Mouse (Mus musculus): ENCODE data around the gene Lsm4. TPM values are rescaled to one million over a fixed set of nuclear protein-coding genes. Genes with fewer than 3 reads are reported as not detected.

Gene Lsm4
- polyA plus RNA-seq (2012; rRNA removed): 159 and 208 TPM in 2 replicates

DNA sequence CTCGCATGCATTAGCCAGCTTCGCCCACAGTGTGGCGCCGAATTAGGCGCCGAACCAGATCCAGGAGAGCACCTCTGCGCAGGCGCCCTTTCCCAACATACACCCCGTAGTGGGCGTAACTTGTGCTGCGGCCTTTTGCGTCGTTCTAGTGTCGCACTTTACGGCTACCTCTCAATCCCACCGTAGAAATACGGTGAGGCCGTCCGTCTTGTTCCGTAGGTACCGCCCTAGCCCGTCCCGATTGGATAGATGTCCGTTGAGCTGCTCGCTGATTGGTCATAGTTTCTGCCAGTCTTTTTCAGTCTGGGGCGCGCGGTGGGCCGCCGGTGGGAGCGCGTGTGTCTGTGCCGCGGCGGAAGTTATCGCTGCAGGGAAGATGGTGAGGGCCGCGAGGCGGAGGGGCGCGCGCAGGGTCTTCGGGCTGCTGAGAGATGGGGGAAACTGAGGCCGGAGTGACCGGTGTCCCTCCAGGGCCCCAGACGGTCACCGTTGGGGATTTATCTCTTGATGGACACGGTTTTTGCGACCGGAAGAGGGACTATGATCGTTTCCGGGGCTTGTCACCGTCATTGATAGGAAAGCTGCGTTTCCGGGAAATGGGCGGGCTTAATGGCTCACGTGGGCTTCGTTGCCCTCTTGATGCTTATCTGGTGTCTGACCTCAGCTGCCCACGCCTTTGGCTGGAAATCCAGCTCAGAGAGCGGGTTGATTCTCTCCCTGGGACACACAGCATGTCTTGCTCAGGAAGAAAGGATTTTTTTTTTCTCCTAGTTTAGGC is at the start of gene Lsm4:
Gene Lsm4, plus strand, starts transcription at position 170 of the 778 bp plus-strand sequence.
- TF ChIP-seq CTCF (IDR thresholded peaks at IDR 0.05; ENCODE audit: borderline replicate concordance, extremely low read depth, insufficient read depth, insufficient read length) (peak; percentile 87), POLR2A (IDR thresholded peaks at IDR 0.05; ENCODE audit: borderline replicate concordance, extremely low read depth, insufficient read depth, insufficient read length, poor library complexity, severe bottlenecking) (peak; percentile 66; the same call in 1 of the 2 replicates)
- DNase-seq (ENCODE audit: low read depth): peak; percentile 100

DNA sequence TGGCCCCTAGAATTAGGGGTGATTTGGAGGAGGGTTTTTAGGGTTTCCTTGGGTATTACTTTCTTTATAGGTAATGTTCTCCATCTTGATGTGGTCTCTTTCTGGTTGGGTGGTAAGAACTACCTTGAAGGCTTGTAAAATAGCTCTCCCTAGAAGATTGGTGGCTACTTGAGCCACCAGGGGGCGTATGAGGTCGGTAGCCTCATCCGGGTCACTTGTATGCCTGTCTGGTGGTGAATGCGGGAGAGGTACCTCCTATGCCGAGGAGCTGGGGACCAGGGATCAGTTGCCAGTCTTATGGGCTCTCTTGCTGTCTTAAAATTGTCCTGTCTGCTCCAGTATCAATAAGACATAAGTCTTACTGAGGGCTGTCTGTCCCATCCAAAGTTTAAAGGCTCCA is 47.9 kb upstream of the Lsm4 start:
- peak; percentile 52; the same call in 1 of the 2 replicates for TF ChIP-seq CTCF (IDR thresholded peaks at IDR 0.05; ENCODE audit: borderline replicate concordance, extremely low read depth, insufficient read depth, insufficient read length)
- TF ChIP-seq POLR2A (IDR thresholded peaks at IDR 0.05; ENCODE audit: borderline replicate concordance, extremely low read depth, insufficient read depth, insufficient read length, poor library complexity, severe bottlenecking): no peak
- DNase-seq (ENCODE audit: low read depth): peak; percentile 47

DNA sequence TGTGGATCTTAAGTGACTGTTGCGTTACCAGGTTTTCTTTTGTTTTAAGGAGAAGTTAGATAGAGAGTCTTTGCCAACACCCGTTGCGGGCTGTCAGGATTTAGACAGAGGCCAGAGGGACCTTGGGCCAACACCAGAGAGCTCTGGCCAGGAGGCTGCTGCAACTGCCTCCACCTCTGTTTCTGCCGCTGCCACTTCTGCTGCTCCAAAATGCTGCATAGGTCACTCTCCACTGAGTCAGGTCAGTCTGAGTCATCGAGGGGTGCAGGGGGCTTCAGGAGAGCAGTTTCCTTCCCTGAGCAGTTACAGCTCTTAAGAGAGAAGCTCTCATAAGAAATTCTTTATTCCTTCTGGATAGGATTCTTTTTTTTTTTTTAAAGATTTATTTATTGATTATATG is 46.0 kb upstream of the Lsm4 start:
- no peak for DNase-seq (ENCODE audit: low read depth)
- TF ChIP-seq POLR2A (IDR thresholded peaks at IDR 0.05; ENCODE audit: borderline replicate concordance, extremely low read depth, insufficient read depth, insufficient read length, poor library complexity, severe bottlenecking): no peak

GRCm38 (mm10) chr8:70628986-70629490 is 44.0 kb upstream of the Lsm4 start:
- peak; percentile 31 for DNase-seq (ENCODE audit: low read depth)
- TF ChIP-seq CTCF (IDR thresholded peaks at IDR 0.05; ENCODE audit: borderline replicate concordance, extremely low read depth, insufficient read depth, insufficient read length): no peak
- no peak for TF ChIP-seq POLR2A (IDR thresholded peaks at IDR 0.05; ENCODE audit: borderline replicate concordance, extremely low read depth, insufficient read depth, insufficient read length, poor library complexity, severe bottlenecking)

- DNase-seq (ENCODE audit: low read depth): peak; percentile 96
- TF ChIP-seq CTCF (IDR thresholded peaks at IDR 0.05; ENCODE audit: borderline replicate concordance, extremely low read depth, insufficient read depth, insufficient read length) (peak; percentile 100), POLR2A (IDR thresholded peaks at IDR 0.05; ENCODE audit: borderline replicate concordance, extremely low read depth, insufficient read depth, insufficient read length, poor library complexity, severe bottlenecking) (0 out of 2 replicates have a peak, but pooled peaks have one; percentile 6)
These were observed 43.2 kb upstream of the Lsm4 start for GRCm38 (mm10) chr8:70629574-70630531.

DNA sequence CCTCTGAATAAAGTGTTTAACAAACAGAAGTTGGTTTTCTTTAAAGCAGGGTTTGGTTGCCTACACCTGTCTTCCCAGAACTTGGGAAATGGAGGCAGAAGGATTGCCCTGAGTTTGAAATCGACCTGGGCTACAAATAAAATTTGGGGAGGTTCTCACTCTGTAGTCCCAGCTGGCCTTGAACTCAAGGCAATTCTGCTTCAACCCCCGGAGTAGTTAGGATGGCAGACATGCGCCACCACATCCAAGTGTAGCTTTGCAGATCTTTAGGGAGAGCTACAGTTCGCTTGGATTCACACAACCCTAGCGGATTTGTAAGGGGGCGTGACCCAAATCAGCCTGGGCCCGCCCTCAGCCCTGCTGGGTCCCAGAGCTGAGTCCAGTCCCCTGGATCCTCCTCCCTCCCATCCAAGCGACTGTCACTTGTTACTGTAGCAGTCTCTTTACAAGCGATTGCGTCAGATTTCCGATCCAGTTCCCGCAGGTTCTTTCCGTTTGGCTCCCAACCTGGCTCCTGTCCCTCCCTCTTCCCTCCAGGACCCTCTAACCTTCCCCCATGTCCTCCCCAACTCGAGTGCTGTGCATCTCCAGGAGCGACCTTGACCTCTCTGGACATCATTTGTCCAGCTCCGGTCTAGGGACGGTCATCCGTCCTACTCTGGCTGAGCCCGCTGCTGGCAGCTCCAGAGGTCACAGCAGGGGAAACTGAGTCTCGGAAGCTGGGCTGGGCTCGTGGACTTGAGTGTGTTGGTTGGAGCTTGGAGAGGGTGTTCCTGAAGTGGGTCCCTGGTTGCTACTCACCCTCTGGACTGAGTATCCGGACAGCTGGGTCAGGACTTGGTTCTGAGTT is 42.3 kb upstream of the Lsm4 start:
- DNase-seq (ENCODE audit: low read depth): peak; percentile 50
- no peak for TF ChIP-seq POLR2A (IDR thresholded peaks at IDR 0.05; ENCODE audit: borderline replicate concordance, extremely low read depth, insufficient read depth, insufficient read length, poor library complexity, severe bottlenecking)
- no peak for TF ChIP-seq CTCF (IDR thresholded peaks at IDR 0.05; ENCODE audit: borderline replicate concordance, extremely low read depth, insufficient read depth, insufficient read length)

GRCm38 (mm10) chr8:70631436-70631835 is 41.6 kb upstream of the Lsm4 start:
- no peak for DNase-seq (ENCODE audit: low read depth)
- TF ChIP-seq POLR2A (IDR thresholded peaks at IDR 0.05; ENCODE audit: borderline replicate concordance, extremely low read depth, insufficient read depth, insufficient read length, poor library complexity, severe bottlenecking): no peak
- no peak for TF ChIP-seq CTCF (IDR thresholded peaks at IDR 0.05; ENCODE audit: borderline replicate concordance, extremely low read depth, insufficient read depth, insufficient read length)

DNA sequence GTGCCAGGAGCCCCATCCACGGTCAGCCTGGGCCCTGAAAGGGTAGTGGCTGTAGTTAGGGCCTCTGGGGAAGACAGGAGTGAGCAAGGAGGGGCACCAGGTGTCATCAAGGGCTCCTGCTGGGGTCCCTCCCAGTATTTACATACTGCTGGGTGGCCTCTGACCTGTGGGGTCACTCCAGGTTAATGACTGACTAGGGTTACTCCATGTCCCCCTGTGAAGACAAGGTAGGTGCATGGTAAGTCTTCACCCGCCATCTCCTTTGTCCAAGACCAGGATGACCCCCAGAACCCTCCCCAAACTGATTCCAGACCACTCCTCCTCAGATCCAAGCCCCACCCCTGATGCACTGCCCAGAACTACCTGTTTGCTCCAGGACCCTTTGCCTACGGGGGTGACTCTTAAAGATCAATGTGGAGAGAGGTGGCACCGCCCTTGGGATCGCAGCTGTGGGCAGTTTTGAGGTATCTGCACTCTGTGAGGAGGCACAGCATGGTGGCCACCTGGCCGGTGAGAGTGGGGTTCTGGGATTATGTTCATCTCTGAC is 40.6 kb upstream of the Lsm4 start, which contains the start of gene Gdf15:
Gene Gdf15, minus strand, starts transcription at position 111 of the 547 bp plus-strand sequence.
- no peak for DNase-seq (ENCODE audit: low read depth)
- TF ChIP-seq CTCF (IDR thresholded peaks at IDR 0.05; ENCODE audit: borderline replicate concordance, extremely low read depth, insufficient read depth, insufficient read length): no peak
- TF ChIP-seq POLR2A (IDR thresholded peaks at IDR 0.05; ENCODE audit: borderline replicate concordance, extremely low read depth, insufficient read depth, insufficient read length, poor library complexity, severe bottlenecking): no peak

DNA sequence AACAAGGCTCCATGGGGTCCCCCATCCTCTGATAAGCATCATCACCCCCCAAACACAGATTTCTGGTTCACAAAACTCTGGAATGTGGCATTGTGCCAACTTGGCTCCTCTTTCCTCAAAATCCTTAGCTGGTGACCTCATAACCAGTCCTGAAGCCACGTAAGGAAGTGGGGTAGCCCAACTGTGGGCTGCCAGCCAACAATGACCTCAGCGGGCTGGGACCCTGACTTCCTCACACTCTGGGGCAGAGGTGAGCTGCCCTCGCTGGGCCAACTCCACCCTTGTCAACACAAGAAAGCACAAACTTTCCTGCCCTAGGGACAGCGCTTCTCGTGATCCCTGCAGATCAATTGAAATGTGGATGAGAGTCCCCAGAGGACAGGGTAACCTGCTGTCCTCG is 39.0 kb upstream of the Lsm4 start:
- no peak for TF ChIP-seq POLR2A (IDR thresholded peaks at IDR 0.05; ENCODE audit: borderline replicate concordance, extremely low read depth, insufficient read depth, insufficient read length, poor library complexity, severe bottlenecking)
- no peak for TF ChIP-seq CTCF (IDR thresholded peaks at IDR 0.05; ENCODE audit: borderline replicate concordance, extremely low read depth, insufficient read depth, insufficient read length)
- peak; percentile 42 for DNase-seq (ENCODE audit: low read depth)

DNA sequence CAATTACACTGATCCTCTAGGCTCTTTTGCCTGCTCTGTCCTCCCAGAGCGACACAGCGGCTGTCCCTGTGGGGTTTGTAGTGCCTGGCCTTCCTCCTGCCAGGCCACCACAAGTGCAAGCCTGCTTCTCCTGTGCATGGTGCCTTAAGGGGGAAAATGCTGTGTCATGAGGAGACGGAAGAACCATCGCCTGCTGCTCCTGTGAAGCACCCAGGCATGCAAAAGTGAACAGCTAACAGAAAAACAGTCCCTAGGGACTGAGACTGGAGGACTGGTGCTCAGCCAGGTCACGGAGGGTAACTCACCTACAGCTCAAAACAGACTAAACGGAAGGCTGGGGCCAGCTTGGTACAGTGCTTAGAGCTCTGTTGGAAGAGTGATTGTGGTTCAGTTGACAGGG is 37.5 kb upstream of the Lsm4 start:
- no peak for DNase-seq (ENCODE audit: low read depth)
- TF ChIP-seq CTCF (IDR thresholded peaks at IDR 0.05; ENCODE audit: borderline replicate concordance, extremely low read depth, insufficient read depth, insufficient read length): no peak
- TF ChIP-seq POLR2A (IDR thresholded peaks at IDR 0.05; ENCODE audit: borderline replicate concordance, extremely low read depth, insufficient read depth, insufficient read length, poor library complexity, severe bottlenecking): no peak

Measured in brain, embryonic 14.5 days (tissue).